ENCODE assay signal across 19 mouse cellular contexts in the genomic region with DNA sequence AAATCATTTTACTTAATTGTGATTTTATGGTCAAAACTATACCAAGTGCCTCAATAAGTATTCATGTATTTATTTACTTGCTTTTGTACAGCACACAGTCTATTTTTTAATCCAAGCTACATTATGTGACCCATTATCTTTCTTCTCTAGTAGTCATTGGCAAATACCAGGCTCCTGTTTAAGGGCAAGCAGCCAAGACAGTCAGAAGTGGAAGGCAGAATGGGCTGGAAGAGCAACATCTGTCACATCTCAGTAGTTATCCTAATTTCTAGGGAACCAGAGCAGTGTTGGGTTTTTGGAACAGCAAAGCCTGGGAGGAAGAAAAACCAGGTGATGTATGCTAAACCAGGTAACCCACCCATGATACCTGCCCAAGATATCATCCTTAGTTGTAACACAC.
"Had no signal": no experiment of that assay in that cellular context is flagged by ENCODE, and none has a peak within 500 bp of the region (broad histone marks: within the 10 kb centered on the region; RNA-seq: fewer than 3 reads in every experiment).

No protein-coding gene starts in this region.

- H3K9ac ChIP-seq: kidney, embryonic 15.5 days; liver, embryonic 13.5 days; midbrain, embryonic 13.5 days; neural tube, embryonic 12.5 days; neural tube, embryonic 15.5 days had no signal

- H3K4me1 ChIP-seq: kidney, embryonic 15.5 days; liver, embryonic 13.5 days; megakaryocyte, embryonic 14.5 days; midbrain, embryonic 10.5 days; midbrain, embryonic 13.5 days; neural tube, embryonic 12.5 days; neural tube, embryonic 15.5 days had no signal

- H3K27me3 ChIP-seq: kidney, embryonic 15.5 days; liver, embryonic 13.5 days; megakaryocyte, embryonic 14.5 days; midbrain, embryonic 13.5 days; neural tube, embryonic 12.5 days; neural tube, embryonic 15.5 days had no signal

- H3K36me3 ChIP-seq: kidney, embryonic 15.5 days; liver, embryonic 13.5 days; midbrain, embryonic 10.5 days; midbrain, embryonic 13.5 days; neural tube, embryonic 12.5 days; neural tube, embryonic 15.5 days had no signal

- ATAC-seq: lung, postnatal 0 days; midbrain, embryonic 13.5 days had no signal

- H3K4me2 ChIP-seq: kidney, embryonic 15.5 days; liver, embryonic 13.5 days; midbrain, embryonic 13.5 days; neural tube, embryonic 12.5 days; neural tube, embryonic 15.5 days had no signal

- DNase-seq: kidney, adult 8-10 months; kidney, postnatal 10 days; kidney, postnatal 36 days; layer of hippocampus, postnatal 36 days; liver, embryonic 13.5 days; lung, adult 2 months; right cerebral cortex, adult 18-20 months; right cerebral cortex, postnatal 14 days; right cerebral cortex, postnatal 4 days; thymus, postnatal 25 days had no signal

- H3K4me3 ChIP-seq: kidney, embryonic 15.5 days; left cerebral cortex, adult 2 months; liver, embryonic 13.5 days; megakaryocyte, embryonic 14.5 days; midbrain, embryonic 10.5 days; midbrain, embryonic 13.5 days; neural tube, embryonic 12.5 days; neural tube, embryonic 15.5 days had no signal

- H3K9me3 ChIP-seq: kidney, embryonic 15.5 days; liver, embryonic 13.5 days; megakaryocyte, embryonic 14.5 days; midbrain, embryonic 10.5 days; midbrain, embryonic 13.5 days; neural tube, embryonic 12.5 days; neural tube, embryonic 15.5 days had no signal

- H3K27ac ChIP-seq: kidney, embryonic 15.5 days; left cerebral cortex, adult 2 months; liver, embryonic 13.5 days; midbrain, embryonic 10.5 days; midbrain, embryonic 13.5 days; neural tube, embryonic 12.5 days; neural tube, embryonic 15.5 days; stomach, postnatal 0 days had no signal
